Mouse (Mus musculus) large intestine, adult 2 months (tissue): ENCODE measurements at regions not wholly inside any gene's neighbourhood (a gene's known extent, or its start where the extent isn't known, plus 50 kb on each side); places are given as distances from the start of the nearest gene placed in this dataset.

Source experiments
- DNase-seq: peaks from one replicate; pipeline ENCODE4 v3.0.0-alpha.2; 2012; ENCODE audit warnings: low read depth, low spot score
- WGBS: fragments of 180-500 bp; shearing (Covaris S2); methylation state at CpG from one replicate; pipeline ENCODE4 v1.1.7; 2018; 5-methylcytosine and 5-hydroxymethylcytosine counted together

- peak; percentile 1 for DNase-seq
- 67% methylated on average over 4 of the region's 4 CpGs for WGBS
Measured at GRCm38 (mm10) chr11:11012660-11013455, 101.2 kb upstream of the Vwc2 start.

DNA sequence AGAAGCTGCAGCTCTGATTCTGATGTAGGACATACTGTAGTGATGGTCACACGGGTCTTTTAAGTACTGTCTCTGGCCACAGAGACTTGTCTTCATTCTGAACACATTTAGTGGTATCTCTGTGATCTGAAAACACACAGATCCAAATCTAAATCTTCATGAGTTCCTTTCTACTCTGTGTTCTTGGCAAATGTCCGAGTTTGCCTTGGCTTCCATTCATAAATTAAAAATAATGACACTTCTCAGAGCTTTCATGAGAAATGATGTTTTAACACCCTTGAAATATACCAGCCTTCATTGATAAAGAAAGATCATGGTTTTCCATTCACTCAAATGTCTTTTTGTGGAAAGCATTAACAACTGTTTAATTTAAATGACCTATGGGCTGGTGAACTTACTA lies 100.4 kb upstream of the Vwc2 start:
- no peak for DNase-seq
- 41% methylated on average over 2 of the region's 2 CpGs for WGBS

GRCm38 (mm10) chr11:11014088-11014487 lies 99.9 kb upstream of the Vwc2 start:
- no peak for DNase-seq

GRCm38 (mm10) chr11:11014538-11014937 lies 99.5 kb upstream of the Vwc2 start:
- no peak for DNase-seq
- 51% methylated on average over 2 of the region's 2 CpGs for WGBS

More at GRCm38 (mm10) chr11:11014088-11014487, 99.9 kb upstream of the Vwc2 start:
- 47% methylated on average over 1 of the region's 1 CpGs for WGBS

DNA sequence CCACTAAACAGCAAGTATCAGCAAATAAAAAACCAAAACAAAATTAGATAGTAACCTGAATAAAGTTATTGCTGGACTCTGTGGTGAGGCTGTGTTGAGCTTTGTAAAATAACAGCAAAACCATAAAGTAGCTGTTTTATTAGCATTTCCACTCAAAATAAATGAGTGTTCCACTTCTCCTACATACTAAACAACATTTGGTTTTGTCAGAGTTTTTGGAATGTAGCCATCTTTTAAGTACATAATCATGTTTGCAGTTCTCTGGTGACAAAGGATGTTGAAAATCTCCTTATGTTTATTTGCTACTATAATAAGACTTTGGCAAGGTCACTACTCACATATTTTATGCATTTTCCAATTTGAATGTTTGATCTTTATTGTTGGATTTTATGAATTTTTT lies 85.2 kb upstream of the Vwc2 start:
- DNase-seq: no peak
